Mouse (Mus musculus) hindbrain, embryonic 13.5 days (tissue): ENCODE measurements at regions not wholly inside any gene's neighbourhood (a gene's known extent, or its start where the extent isn't known, plus 50 kb on each side); places are given as distances from the start of the nearest gene placed in this dataset.

Source experiments
- ATAC-seq: fragments of 200-750 bp; cut with Nextera tagmentation; 2 replicates; pipeline ENCODE4 v1.8.0; 2017; ENCODE audit warnings: moderate TSS enrichment; ENCODE audit not compliant: low FRiP score
- H3K27ac ChIP-seq: fragments of 300-500 bp; sonication (generic); 2 replicates; pipeline ENCODE4 v1.5.1; 2015; ENCODE audit warnings: inconsistent platforms, mild to moderate bottlenecking, moderate library complexity
- H3K27me3 ChIP-seq: fragments of 300-500 bp; sonication (generic); 2 replicates; pipeline ENCODE4 v1.6.1; 2015; ENCODE audit warnings: mild to moderate bottlenecking, inconsistent platforms
- H3K36me3 ChIP-seq: fragments of 300-500 bp; sonication (generic); 2 replicates; pipeline ENCODE4 v1.6.1; 2015; ENCODE audit warnings: mild to moderate bottlenecking, inconsistent platforms
- H3K4me1 ChIP-seq: fragments of 300-500 bp; sonication (generic); replicated peaks from 2 replicates; pipeline ENCODE4 v1.6.1; 2015; ENCODE audit warnings: inconsistent platforms
- H3K4me2 ChIP-seq: fragments of 300-500 bp; sonication (generic); 2 replicates; pipeline ENCODE4 v1.6.1; 2015; ENCODE audit warnings: inconsistent platforms, mild to moderate bottlenecking, moderate library complexity
- H3K4me3 ChIP-seq: fragments of 300-500 bp; sonication (generic); 2 replicates; pipeline ENCODE4 v1.5.1; 2015; ENCODE audit warnings: mild to moderate bottlenecking, inconsistent platforms
- H3K9ac ChIP-seq: fragments of 300-500 bp; sonication (generic); 2 replicates; pipeline ENCODE4 v1.6.1; 2015; ENCODE audit warnings: mild to moderate bottlenecking, inconsistent platforms
- H3K9me3 ChIP-seq: fragments of 300-500 bp; sonication (generic); 2 replicates; pipeline ENCODE4 v1.6.1; 2016; ENCODE audit warnings: inconsistent platforms
- WGBS: fragments of 180-500 bp; shearing (Covaris S2); methylation state at CpG from one replicate; pipeline ENCODE4 v1.1.7; 2015; 5-methylcytosine and 5-hydroxymethylcytosine counted together

- Histone ChIP-seq H3K4me1 (peaks cover 47% of the 10 kb centered on the region), H3K27ac (peak overlapping the region; percentile 67), H3K36me3 (no peaks in the 10 kb centered on the region), H3K9ac (no peak overlapping the region), H3K4me3 (no peak overlapping the region), H3K27me3 (peaks cover 5% of the 10 kb centered on the region; the same call in 1 of the 2 replicates), H3K4me2 (no peak overlapping the region), H3K9me3 (no peaks in the 10 kb centered on the region)
- 20% methylated on average over 11 of the region's 11 CpGs for WGBS
- ATAC-seq, result no peak
Observed at GRCm38 (mm10) chr3:101711594-101712171, 107.2 kb upstream of the Atp1a1 start.

- H3K27me3 ChIP-seq, result no peaks in the 10 kb centered on the region
- H3K9me3 ChIP-seq, result no peaks in the 10 kb centered on the region
- no peaks in the 10 kb centered on the region for H3K36me3 ChIP-seq
- H3K9ac ChIP-seq, result no peak overlapping the region
- H3K27ac ChIP-seq, result 0 out of 2 replicates have a peak overlapping the region, but pooled peaks have one; percentile 15
- H3K4me2 ChIP-seq, result no peak overlapping the region
- ATAC-seq, result no peak
- WGBS, result 74% methylated on average over 12 of the region's 12 CpGs
- no peak overlapping the region for H3K4me3 ChIP-seq
- peaks cover 47% of the 10 kb centered on the region for H3K4me1 ChIP-seq
Observed at GRCm38 (mm10) chr3:101709379-101709970, 105.0 kb upstream of the Atp1a1 start.

- Histone ChIP-seq H3K4me1 (peaks cover 43% of the 10 kb centered on the region), H3K9me3 (no peaks in the 10 kb centered on the region), H3K4me3 (no peak overlapping the region), H3K27me3 (no peaks in the 10 kb centered on the region), H3K9ac (no peak overlapping the region), H3K36me3 (no peaks in the 10 kb centered on the region), H3K27ac (peak overlapping the region; percentile 15; the same call in 1 of the 2 replicates), H3K4me2 (no peak overlapping the region)
- ATAC-seq, result no peak; the same call in 1 of the 2 replicates
- 64% methylated on average over 8 of the region's 8 CpGs for WGBS
Observed at GRCm38 (mm10) chr3:101708821-101709220, 104.3 kb upstream of the Atp1a1 start.

GRCm38 (mm10) chr3:101704919-101705318 lies 100.4 kb upstream of the Atp1a1 start:
- ATAC-seq, result no peak
- Histone ChIP-seq H3K27ac (no peak overlapping the region), H3K9ac (no peak overlapping the region), H3K27me3 (no peaks in the 10 kb centered on the region), H3K4me3 (no peak overlapping the region), H3K36me3 (no peaks in the 10 kb centered on the region), H3K4me2 (no peak overlapping the region), H3K4me1 (peaks cover 36% of the 10 kb centered on the region), H3K9me3 (no peaks in the 10 kb centered on the region)
- WGBS, result 72% methylated on average over 9 of the region's 9 CpGs

- no peak overlapping the region for H3K9ac ChIP-seq
- 92% methylated on average over 5 of the region's 5 CpGs for WGBS
- ATAC-seq, result no peak
- no peaks in the 10 kb centered on the region for H3K27me3 ChIP-seq
- H3K4me1 ChIP-seq, result peaks cover 31% of the 10 kb centered on the region
- no peak overlapping the region for H3K4me3 ChIP-seq
- no peaks in the 10 kb centered on the region for H3K9me3 ChIP-seq
- H3K36me3 ChIP-seq, result no peaks in the 10 kb centered on the region
- no peak overlapping the region for H3K27ac ChIP-seq
- H3K4me2 ChIP-seq, result no peak overlapping the region
Observed at GRCm38 (mm10) chr3:101704326-101704725, 99.8 kb upstream of the Atp1a1 start.

GRCm38 (mm10) chr3:101701763-101702173 lies 97.3 kb upstream of the Atp1a1 start:
- H3K9ac ChIP-seq, result no peak overlapping the region
- no peak overlapping the region for H3K4me2 ChIP-seq
- no peaks in the 10 kb centered on the region for H3K27me3 ChIP-seq
- peaks cover 24% of the 10 kb centered on the region for H3K4me1 ChIP-seq
- peak overlapping the region; percentile 68 for H3K27ac ChIP-seq
- H3K9me3 ChIP-seq, result no peaks in the 10 kb centered on the region
- H3K36me3 ChIP-seq, result no peaks in the 10 kb centered on the region
- ATAC-seq, result peak; percentile 83
- no peak overlapping the region for H3K4me3 ChIP-seq
- 0% methylated on average over 1 of the region's 1 CpGs for WGBS

- Histone ChIP-seq H3K4me1 (peaks cover 24% of the 10 kb centered on the region), H3K9me3 (no peaks in the 10 kb centered on the region), H3K27ac (peak overlapping the region; percentile 68), H3K36me3 (no peaks in the 10 kb centered on the region), H3K27me3 (no peaks in the 10 kb centered on the region), H3K9ac (no peak overlapping the region), H3K4me2 (no peak overlapping the region), H3K4me3 (no peak overlapping the region)
- ATAC-seq, result peak; percentile 55
- 62% methylated on average over 10 of the region's 10 CpGs for WGBS
Observed at GRCm38 (mm10) chr3:101700974-101701610, 96.6 kb upstream of the Atp1a1 start.

GRCm38 (mm10) chr3:101699929-101700681 lies 95.6 kb upstream of the Atp1a1 start:
- Histone ChIP-seq H3K27me3 (no peaks in the 10 kb centered on the region), H3K4me2 (no peak overlapping the region), H3K4me3 (no peak overlapping the region), H3K9ac (no peak overlapping the region), H3K36me3 (no peaks in the 10 kb centered on the region), H3K9me3 (no peaks in the 10 kb centered on the region), H3K27ac (no peak overlapping the region), H3K4me1 (peaks cover 24% of the 10 kb centered on the region)
- 81% methylated on average over 12 of the region's 12 CpGs for WGBS
- no peak for ATAC-seq

- WGBS, result 90% methylated on average over 2 of the region's 2 CpGs
- H3K9me3 ChIP-seq, result no peaks in the 10 kb centered on the region
Observed at GRCm38 (mm10) chr3:101696832-101697231, 92.3 kb upstream of the Atp1a1 start.

GRCm38 (mm10) chr3:101694311-101694710 lies 89.8 kb upstream of the Atp1a1 start:
- Histone ChIP-seq H3K27ac (no peak overlapping the region), H3K9ac (no peak overlapping the region), H3K27me3 (no peaks in the 10 kb centered on the region), H3K4me1 (no peaks in the 10 kb centered on the region), H3K4me2 (no peak overlapping the region), H3K4me3 (no peak overlapping the region), H3K9me3 (no peaks in the 10 kb centered on the region), H3K36me3 (no peaks in the 10 kb centered on the region)
- no peak for ATAC-seq
- 67% methylated on average over 1 of the region's 1 CpGs for WGBS

More at GRCm38 (mm10) chr3:101696832-101697231, 92.3 kb upstream of the Atp1a1 start:
- Histone ChIP-seq H3K4me1 (peaks cover 15% of the 10 kb centered on the region), H3K4me2 (no peak overlapping the region), H3K27ac (no peak overlapping the region), H3K27me3 (no peaks in the 10 kb centered on the region), H3K4me3 (no peak overlapping the region), H3K36me3 (no peaks in the 10 kb centered on the region), H3K9ac (no peak overlapping the region)
- no peak for ATAC-seq

- H3K9me3 ChIP-seq, result no peaks in the 10 kb centered on the region
- WGBS, result 85% methylated on average over 8 of the region's 8 CpGs
- ATAC-seq, result no peak
Observed at GRCm38 (mm10) chr3:101691937-101692604, 87.6 kb upstream of the Atp1a1 start.

GRCm38 (mm10) chr3:101690779-101691178 lies 86.3 kb upstream of the Atp1a1 start:
- no peak overlapping the region for H3K4me3 ChIP-seq
- H3K36me3 ChIP-seq, result no peaks in the 10 kb centered on the region
- H3K9me3 ChIP-seq, result no peaks in the 10 kb centered on the region
- 82% methylated on average over 2 of the region's 2 CpGs for WGBS
- H3K4me1 ChIP-seq, result no peaks in the 10 kb centered on the region
- ATAC-seq, result no peak
- H3K4me2 ChIP-seq, result no peak overlapping the region
- H3K27me3 ChIP-seq, result no peaks in the 10 kb centered on the region
- no peak overlapping the region for H3K9ac ChIP-seq
- no peak overlapping the region for H3K27ac ChIP-seq

More at GRCm38 (mm10) chr3:101691937-101692604, 87.6 kb upstream of the Atp1a1 start:
- H3K4me1 ChIP-seq, result no peaks in the 10 kb centered on the region
- H3K36me3 ChIP-seq, result no peaks in the 10 kb centered on the region
- no peaks in the 10 kb centered on the region for H3K27me3 ChIP-seq
- H3K9ac ChIP-seq, result no peak overlapping the region
- no peak overlapping the region for H3K4me2 ChIP-seq
- H3K27ac ChIP-seq, result no peak overlapping the region
- no peak overlapping the region for H3K4me3 ChIP-seq
